Mouse (Mus musculus) intestine, postnatal 0 days (tissue): ENCODE data around the gene Mecom. TPM values are rescaled to one million over a fixed set of nuclear protein-coding genes. Genes with fewer than 3 reads are reported as not detected.

Source experiments
- ATAC-seq: fragments of 200-750 bp; cut with Nextera tagmentation; 2 replicates; pipeline ENCODE4 v1.8.0; 2017; ENCODE audit warnings: mild to moderate bottlenecking, moderate TSS enrichment, moderate library complexity
- H3K27ac ChIP-seq: fragments of 300-500 bp; sonication (generic); 2 replicates; pipeline ENCODE4 v1.5.1; 2014; ENCODE audit warnings: mild to moderate bottlenecking, low read depth, low read length, moderate library complexity
- H3K27me3 ChIP-seq: fragments of 300-500 bp; sonication (generic); replicated peaks from 2 replicates; pipeline ENCODE4 v1.6.1; 2014; ENCODE audit warnings: low read length, mixed read lengths; ENCODE audit not compliant: control insufficient read depth, insufficient read depth
- H3K36me3 ChIP-seq: fragments of 300-500 bp; sonication (generic); 2 replicates; pipeline ENCODE4 v1.6.1; 2014; ENCODE audit warnings: mild to moderate bottlenecking, moderate library complexity; ENCODE audit not compliant: control insufficient read depth, insufficient read depth
- H3K4me1 ChIP-seq: fragments of 300-500 bp; sonication (generic); replicated peaks from 2 replicates; pipeline ENCODE4 v1.6.1; 2014; ENCODE audit warnings: antibody characterized with exemption, low read length, mixed read lengths; ENCODE audit not compliant: control insufficient read depth, insufficient read depth
- H3K4me2 ChIP-seq: fragments of 300-500 bp; sonication (generic); replicated peaks from 2 replicates; pipeline ENCODE4 v1.6.1; 2014; ENCODE audit warnings: low read depth, mild to moderate bottlenecking, moderate library complexity
- H3K4me3 ChIP-seq: fragments of 300-500 bp; sonication (generic); 2 replicates; pipeline ENCODE4 v1.5.1; 2014; ENCODE audit warnings: low read depth, low read length
- H3K9ac ChIP-seq: fragments of 300-500 bp; sonication (generic); 2 replicates; pipeline ENCODE4 v1.6.1; 2014; ENCODE audit warnings: mild to moderate bottlenecking, low read depth, low read length
- H3K9me3 ChIP-seq: fragments of 300-500 bp; sonication (generic); 2 replicates; pipeline ENCODE4 v1.6.1; 2016; ENCODE audit warnings: mixed run types; ENCODE audit not compliant: control insufficient read depth
- CTCF ChIP-seq: sonication (generic); IDR thresholded peaks from 2 replicates; pipeline ENCODE4 v1.5.1; 2016; ENCODE audit warnings: low read depth, mild to moderate bottlenecking, control low read depth, antibody characterized with exemption, moderate library complexity
- WGBS: fragments of 180-500 bp; shearing (Covaris S2); extraction: QIAGEN DNeasy Blood & Tissue Kit; methylation state at CpG from one replicate; pipeline ENCODE4 v1.1.7; 2014; 5-methylcytosine and 5-hydroxymethylcytosine counted together
- polyA plus RNA-seq: library from polyadenylated mRNA; unstranded; fragments of >200 nt; fragmentation: Nextera tagmentation; extraction: Ambion mirVana; gene quantifications from 2 replicates; pipeline ENCODE4 v1.2.1, GENCODE M21; 2015

The Mecom gene
- polyA plus RNA-seq, 1 experiment from 2014 or later: 7.7 TPM

- ATAC-seq: no peak
- no peak overlapping the region for H3K9ac ChIP-seq
- H3K9me3 ChIP-seq: no peaks in the 10 kb centered on the region
- H3K4me3 ChIP-seq: no peak overlapping the region
- 38% methylated on average over 4 of the region's 4 CpGs for WGBS
- H3K27me3 ChIP-seq: no peaks in the 10 kb centered on the region
- H3K4me2 ChIP-seq: no peak overlapping the region
- no peaks in the 10 kb centered on the region; the same call in 1 of the 2 replicates for H3K4me1 ChIP-seq
- no peaks in the 10 kb centered on the region for H3K36me3 ChIP-seq
- no peak for TF ChIP-seq CTCF
- H3K27ac ChIP-seq: no peak overlapping the region
Measured at GRCm38 (mm10) chr3:30214607-30215006, 333.2 kb downstream of the Mecom start.

GRCm38 (mm10) chr3:30213540-30214170 lies 334.2 kb downstream of the Mecom start:
- H3K27ac ChIP-seq: no peak overlapping the region
- 0 out of 2 replicates have a peak, but pooled peaks have one; percentile 16 for TF ChIP-seq CTCF
- no peak overlapping the region for H3K4me2 ChIP-seq
- WGBS: 32% methylated on average over 7 of the region's 7 CpGs
- no peak overlapping the region for H3K4me3 ChIP-seq
- no peaks in the 10 kb centered on the region for H3K27me3 ChIP-seq
- ATAC-seq: no peak
- H3K36me3 ChIP-seq: no peaks in the 10 kb centered on the region
- H3K9ac ChIP-seq: no peak overlapping the region
- no peaks in the 10 kb centered on the region; the same call in 1 of the 2 replicates for H3K4me1 ChIP-seq
- no peaks in the 10 kb centered on the region for H3K9me3 ChIP-seq

GRCm38 (mm10) chr3:30212802-30213201 lies 335.0 kb downstream of the Mecom start:
- no peaks in the 10 kb centered on the region; the same call in 1 of the 2 replicates for H3K4me1 ChIP-seq
- no peak for ATAC-seq
- no peaks in the 10 kb centered on the region for H3K9me3 ChIP-seq
- no peak for TF ChIP-seq CTCF
- 39% methylated on average over 3 of the region's 3 CpGs for WGBS
- no peak overlapping the region for H3K4me3 ChIP-seq
- no peak overlapping the region for H3K4me2 ChIP-seq
- no peaks in the 10 kb centered on the region for H3K27me3 ChIP-seq
- H3K9ac ChIP-seq: no peak overlapping the region
- no peaks in the 10 kb centered on the region for H3K36me3 ChIP-seq
- H3K27ac ChIP-seq: no peak overlapping the region

- TF ChIP-seq CTCF: peak; percentile 36; the same call in 1 of the 2 replicates
- no peaks in the 10 kb centered on the region for H3K36me3 ChIP-seq
- no peak for ATAC-seq
- no peak overlapping the region for H3K4me2 ChIP-seq
- H3K9ac ChIP-seq: no peak overlapping the region
- H3K27ac ChIP-seq: no peak overlapping the region
- H3K4me1 ChIP-seq: no peaks in the 10 kb centered on the region; the same call in 1 of the 2 replicates
- H3K27me3 ChIP-seq: no peaks in the 10 kb centered on the region
- no peak overlapping the region for H3K4me3 ChIP-seq
- no peaks in the 10 kb centered on the region for H3K9me3 ChIP-seq
Measured at GRCm38 (mm10) chr3:30209131-30209530, 338.7 kb downstream of the Mecom start.

DNA sequence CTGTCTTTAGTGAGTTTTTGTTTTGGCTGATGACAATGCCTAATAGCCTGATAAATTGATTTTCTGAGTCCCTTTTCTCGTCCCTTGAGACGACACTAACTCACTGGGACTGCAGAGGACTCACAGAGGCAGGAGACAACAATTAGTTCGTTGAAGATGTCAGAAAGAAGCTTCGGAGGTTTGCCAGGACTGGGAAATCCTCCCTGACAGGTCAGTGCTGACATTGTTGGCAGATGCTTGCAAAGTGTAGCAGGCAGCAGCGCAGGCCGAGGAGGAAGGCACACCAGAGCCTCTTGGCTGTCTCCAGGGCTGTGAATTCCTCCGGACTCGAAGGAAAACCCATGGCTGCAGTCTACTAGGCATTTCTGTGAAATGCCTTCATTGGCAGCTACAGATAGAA lies 339.9 kb downstream of the Mecom start:
- Histone ChIP-seq H3K9ac (no peak overlapping the region), H3K27ac (no peak overlapping the region), H3K4me3 (no peak overlapping the region), H3K9me3 (no peaks in the 10 kb centered on the region), H3K36me3 (no peaks in the 10 kb centered on the region), H3K4me2 (no peak overlapping the region), H3K27me3 (no peaks in the 10 kb centered on the region), H3K4me1 (no peaks in the 10 kb centered on the region)
- TF ChIP-seq CTCF: no peak
- 57% methylated on average over 8 of the region's 8 CpGs for WGBS
- no peak for ATAC-seq

DNA sequence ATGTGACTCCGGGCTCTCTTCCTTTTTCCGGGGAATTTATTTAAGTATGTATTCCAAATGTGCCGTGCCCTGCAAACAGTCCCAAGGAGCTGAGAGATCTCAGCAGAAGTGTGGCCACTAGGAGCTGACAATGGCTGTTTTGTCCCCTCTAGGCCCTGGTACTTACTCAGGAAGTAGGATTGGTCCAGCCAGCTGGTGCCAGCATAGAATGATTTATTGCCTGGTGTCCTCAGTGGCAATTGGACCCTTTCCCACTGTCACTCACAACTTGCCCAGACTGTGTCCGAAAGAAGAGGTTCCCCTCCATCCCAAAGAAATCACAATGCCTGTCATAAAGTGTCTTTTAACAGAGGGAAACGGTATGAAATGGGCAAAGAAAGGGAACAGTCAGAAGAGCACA lies 340.4 kb downstream of the Mecom start:
- 53% methylated on average over 5 of the region's 5 CpGs for WGBS

GRCm38 (mm10) chr3:30206123-30206522 lies 341.7 kb downstream of the Mecom start:
- Histone ChIP-seq H3K27ac (no peak overlapping the region), H3K9me3 (no peaks in the 10 kb centered on the region), H3K27me3 (no peaks in the 10 kb centered on the region), H3K4me1 (no peaks in the 10 kb centered on the region), H3K9ac (no peak overlapping the region), H3K36me3 (no peaks in the 10 kb centered on the region), H3K4me2 (no peak overlapping the region), H3K4me3 (no peak overlapping the region)
- TF ChIP-seq CTCF: no peak
- no peak for ATAC-seq
- WGBS: 72% methylated on average over 8 of the region's 8 CpGs

More for the DNA sequence above, 340.4 kb downstream of the Mecom start:
- Histone ChIP-seq H3K4me3 (no peak overlapping the region), H3K27ac (no peak overlapping the region), H3K36me3 (no peaks in the 10 kb centered on the region), H3K27me3 (no peaks in the 10 kb centered on the region), H3K4me2 (no peak overlapping the region), H3K9ac (no peak overlapping the region), H3K4me1 (no peaks in the 10 kb centered on the region), H3K9me3 (no peaks in the 10 kb centered on the region)
- no peak for ATAC-seq
- TF ChIP-seq CTCF: no peak
